Mouse (Mus musculus): ENCODE measurements around the gene Sall1.

Sall1 gene

DNA sequence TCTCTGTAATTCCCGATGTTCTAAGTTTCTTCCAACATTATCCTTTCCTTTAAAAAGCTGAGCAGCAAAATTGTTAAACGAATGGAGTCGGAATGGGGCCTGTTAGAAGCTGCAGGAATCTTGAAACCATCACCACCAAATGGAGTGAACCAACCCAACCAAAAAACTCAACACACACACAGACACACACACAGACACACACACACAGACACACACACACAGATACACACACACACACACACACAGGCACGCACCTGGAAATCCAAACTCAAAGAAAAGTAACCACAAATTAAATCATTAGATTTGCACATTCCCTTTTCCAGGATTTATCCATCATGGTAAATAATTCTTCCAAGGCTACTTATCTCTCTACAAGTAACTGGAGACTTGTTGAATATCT lies 5.0 kb downstream of the Sall1 start:
- DNase-seq (ENCODE audit: low read depth, low spot score): no peak

DNA sequence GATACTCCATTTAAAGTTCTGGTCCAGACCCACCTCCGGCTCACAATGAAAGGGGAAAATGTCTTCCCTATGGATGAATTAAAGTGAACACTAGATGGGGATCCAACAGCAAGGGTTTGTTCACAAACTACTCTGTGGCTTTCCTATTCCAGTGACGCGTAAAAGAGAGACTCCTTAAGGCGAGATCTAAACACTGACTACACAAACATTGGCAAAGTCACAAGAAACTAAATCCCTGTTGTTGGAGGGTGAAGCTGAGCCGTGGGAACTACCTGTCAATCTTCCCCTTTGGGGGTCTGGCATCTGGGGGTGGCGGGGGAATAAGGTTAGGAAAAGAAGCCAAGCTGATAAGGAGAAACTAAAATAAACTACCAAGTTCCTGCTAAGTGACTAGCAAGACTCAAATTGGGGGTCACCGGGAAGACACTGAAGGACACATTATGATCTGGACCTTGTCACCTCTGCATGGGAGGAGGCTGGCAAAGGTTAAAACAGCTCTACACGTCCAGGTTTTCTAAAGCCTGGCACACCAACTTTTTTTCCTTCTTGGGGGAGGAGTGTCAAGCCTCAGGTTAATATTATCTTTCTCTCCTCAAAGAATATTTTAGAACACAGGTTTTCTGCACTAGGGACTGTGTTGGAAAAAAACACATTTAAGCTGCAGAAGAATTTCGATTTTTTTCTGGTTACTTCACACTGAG lies 6.3 kb downstream of the Sall1 start:
- DNase-seq (ENCODE audit: low read depth, low spot score): no peak

DNA sequence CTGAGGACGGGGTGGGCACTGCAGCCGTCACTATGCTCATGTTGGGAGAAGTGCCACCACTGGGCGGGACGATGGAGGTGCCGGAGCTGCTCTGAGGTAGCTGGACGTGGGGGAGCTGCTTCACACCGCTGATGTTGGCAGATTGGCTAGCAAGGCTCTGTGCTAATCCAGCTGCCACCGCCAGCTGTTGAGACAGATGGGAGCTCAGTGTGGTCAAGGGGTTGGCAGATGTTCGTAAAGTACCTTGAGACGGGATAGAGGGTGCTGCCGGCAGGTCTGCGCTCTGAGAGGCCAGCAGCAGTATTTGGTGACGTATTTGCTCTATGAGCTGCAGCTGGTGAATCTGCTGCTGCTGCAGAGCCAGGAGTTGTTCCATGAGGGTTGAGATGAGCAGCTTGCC lies 11.6 kb downstream of the Sall1 start:
- no peak for DNase-seq (ENCODE audit: low read depth, low spot score)

DNA sequence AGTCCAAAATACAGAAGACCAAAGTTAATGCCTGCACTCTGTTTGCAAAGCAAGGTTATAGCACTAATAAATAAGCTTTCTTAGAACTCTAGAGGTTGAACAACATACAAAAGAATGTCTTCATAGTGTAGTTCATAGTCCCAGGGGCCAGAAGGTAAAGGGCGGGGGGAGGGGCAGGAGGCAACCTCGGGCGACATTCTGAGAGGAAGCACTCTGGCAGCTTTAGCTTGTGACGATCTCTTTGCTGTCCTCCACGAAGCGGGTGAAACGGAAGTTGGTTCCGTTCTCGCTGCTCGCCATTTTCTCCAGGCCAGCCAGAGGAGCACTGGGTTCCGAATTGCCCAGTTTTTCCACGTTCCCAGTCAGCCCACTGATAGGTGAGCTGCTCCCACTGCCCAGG lies 15.8 kb downstream of the Sall1 start:
- no peak for DNase-seq (ENCODE audit: low read depth, low spot score)

DNA sequence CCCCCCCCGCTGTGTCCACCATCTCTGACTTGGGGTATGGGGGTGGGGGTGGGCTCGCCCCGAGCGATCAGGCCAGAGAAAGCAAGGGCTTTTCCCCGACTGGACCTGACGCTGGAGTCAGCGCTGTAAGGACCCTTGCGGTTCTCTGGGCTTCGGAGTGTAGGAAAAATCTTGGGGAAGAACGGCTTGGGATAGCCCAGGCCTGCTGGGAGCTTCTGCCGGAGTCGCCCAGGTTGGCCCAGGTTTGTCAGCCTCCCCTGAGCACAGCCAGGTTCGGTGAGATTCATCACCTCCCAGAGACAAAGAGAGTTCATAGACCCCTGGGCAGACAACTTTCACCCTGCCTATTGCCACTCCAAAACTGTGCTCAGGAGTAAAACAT lies 17.8 kb downstream of the Sall1 start:
- no peak for DNase-seq (ENCODE audit: low read depth, low spot score)

DNA sequence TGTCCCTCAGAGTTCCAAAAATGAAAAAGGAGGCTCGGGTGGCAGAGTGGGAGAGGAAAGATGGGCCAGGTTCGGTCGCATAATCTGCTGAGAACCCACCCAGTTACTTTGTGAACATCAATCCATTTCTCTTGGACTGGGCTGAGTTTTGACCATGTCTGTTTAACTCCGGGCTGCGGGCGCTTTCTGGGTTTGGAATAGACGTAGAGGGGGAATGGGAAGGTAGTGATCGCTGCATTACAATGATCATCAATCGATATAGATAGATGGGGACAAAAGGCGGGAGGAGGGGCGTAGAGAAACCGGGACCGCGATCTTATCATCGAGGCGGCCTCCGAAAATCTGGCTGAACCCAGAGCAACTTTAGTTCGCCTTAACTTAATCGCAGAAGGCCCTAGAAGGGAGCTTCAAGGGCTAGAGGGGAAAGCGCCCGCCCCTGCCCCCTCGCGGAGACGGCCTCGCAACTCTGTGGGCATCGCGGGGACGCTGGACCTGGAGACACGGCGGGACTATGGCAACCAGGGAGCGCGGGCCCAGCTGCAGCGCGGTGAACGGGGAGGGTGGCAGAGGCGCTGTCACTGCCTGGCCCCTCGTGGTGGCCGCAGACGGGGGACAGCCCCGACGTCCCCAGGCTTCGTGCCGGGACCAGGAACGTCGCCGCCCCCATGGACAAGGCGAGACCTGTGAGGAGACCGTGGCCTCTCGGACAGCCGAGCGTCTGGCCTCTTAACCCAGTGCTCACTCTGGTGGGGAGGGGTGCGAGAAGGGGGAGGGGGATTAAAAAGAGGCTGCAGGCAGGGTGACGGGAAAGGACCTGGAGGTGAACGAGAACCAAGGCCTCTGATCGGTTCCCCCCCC lies 18.5 kb downstream of the Sall1 start:
- DNase-seq (ENCODE audit: low read depth, low spot score): no peak

DNA sequence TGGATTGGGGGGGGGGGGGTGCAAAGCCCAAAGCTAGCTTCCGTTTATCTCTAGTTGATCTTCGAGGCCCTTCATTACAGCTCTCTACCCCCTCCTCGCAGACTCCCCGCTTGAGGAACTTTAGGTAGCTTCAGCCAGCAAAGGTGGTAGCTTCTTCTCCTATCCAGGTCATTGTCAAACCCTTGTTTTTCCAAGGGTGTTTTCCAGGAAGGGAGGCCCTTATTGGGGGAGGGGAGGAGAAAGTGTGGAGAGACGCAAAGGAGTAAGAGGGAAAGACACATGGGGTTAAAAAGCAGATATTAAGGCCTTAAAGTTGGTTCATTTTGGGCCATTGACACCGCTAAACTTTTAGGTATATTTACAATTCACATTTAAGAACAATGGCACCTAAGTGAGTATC lies 19.2 kb downstream of the Sall1 start:
- DNase-seq (ENCODE audit: low read depth, low spot score): no peak

DNA sequence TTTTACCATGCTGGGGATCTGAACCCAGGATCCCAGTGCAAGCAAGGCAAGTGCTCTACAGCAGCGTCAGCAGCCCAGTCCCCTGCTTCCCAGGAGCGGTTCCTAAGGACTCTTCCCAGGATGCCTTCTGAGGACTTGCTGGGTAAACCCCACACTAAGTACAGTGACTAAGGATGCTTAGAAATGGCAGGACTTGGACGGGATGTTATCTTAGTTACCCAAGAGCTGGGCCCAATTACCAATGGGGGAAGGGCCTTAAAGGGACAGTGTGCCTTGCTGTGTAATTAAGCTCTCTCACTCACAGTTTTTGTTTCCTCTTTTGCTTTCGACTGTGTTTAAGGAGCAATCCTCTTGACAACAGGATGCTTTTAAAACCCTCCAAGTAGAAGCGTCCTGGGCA lies 22.8 kb downstream of the Sall1 start:
- no peak for DNase-seq (ENCODE audit: low read depth, low spot score)

DNA sequence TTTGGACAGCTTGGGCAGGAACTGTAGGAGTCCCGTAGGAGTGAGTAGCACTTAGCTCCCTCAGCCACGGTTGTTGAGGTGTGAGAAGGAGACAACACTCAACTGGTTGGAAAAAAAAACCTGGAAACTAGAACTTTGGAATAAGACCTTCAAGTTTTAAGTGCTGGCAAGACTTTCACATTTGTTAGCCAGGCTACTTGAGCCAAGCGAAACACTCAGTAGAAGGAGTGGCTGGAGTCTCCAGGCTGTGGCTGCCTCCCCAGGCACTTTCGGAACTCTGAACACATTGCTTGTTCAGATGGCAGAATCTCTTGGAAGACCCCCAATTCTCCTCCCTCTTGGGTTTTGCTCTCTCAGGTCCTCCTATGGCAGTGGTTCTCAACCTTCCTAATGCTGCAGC lies 26.1 kb downstream of the Sall1 start:
- DNase-seq (ENCODE audit: low read depth, low spot score): no peak

DNA sequence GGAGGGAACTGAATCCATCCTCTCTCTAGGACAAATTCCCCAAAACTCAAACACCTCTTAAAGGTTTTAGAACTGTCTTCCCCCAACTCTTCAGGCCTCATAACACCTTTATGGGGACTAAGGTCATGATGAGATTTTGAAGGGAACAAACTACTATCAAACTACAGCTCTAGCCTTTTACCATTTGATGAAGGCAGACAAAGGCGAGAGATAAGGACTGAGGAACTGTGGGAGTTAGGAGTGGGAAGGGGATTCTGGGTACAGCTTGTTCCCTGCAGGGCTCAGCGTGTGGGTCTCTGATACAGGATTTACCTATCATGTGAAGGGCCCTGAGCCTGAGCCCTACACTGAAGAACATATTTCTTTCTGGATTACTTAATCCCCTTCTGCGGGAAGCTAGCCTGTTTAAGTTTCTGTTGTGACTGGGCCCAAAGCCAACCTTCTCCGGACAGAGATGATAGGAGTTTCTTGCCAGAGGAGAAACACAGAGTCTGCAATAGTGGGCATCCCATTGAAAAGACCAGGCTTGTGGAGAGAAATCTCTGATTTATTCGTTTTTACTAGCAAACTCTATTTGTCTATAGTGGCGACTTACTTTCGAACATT lies 27.4 kb downstream of the Sall1 start:
- DNase-seq (ENCODE audit: low read depth, low spot score): no peak

DNA sequence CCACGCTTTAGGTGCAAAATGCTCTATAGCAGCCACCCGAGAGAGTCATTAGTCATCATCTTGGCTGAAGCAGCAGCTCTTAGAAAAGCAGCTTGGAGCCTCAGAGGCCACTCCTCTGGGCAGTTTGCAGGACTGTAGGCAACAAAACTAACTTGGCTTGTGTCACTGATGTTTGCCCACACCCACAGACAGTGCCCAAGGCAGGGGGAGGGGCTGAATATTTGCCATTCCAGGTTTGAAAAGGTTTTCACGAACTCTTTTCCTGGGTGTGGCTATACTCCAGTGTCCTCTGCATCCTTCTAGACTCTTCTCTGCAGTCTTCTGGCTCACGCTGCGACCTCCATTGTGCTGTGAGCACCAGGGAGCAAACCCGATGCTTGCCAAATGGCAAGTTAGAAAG lies 28.4 kb downstream of the Sall1 start:
- DNase-seq (ENCODE audit: low read depth, low spot score): peak; percentile 4

DNA sequence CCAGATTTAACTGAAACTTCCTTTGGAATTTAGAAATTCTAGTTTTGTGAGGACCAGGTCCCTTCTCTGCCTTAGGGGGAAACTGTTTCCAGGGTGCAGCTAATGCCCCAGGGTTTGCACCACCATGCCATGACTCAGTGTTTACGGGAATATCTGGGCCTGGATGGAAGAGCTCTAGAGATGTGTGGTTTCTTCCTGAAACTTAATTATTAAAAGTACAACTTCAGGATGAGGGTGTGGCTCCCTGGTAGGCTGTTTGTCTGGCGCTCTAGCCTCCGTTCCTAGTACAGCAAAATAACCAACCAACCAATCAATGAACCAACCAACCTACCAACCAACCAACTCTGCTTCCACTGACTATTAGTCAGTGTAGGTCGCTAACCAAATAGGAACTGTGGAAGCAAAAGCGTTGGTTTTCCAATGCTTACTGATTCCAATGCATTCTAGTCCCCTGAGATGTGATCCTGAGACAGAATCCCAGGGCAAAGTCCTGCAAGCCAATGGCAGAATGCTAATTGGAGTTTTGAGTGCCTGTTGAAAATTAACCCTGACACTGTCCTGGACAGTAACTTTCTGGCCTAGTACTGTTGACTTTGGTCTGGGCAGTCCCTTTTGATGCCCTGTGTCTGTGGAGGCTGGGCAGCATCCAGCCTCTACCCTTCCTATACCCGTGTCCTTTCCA lies 31.0 kb downstream of the Sall1 start:
- DNase-seq (ENCODE audit: low read depth, low spot score): no peak

DNA sequence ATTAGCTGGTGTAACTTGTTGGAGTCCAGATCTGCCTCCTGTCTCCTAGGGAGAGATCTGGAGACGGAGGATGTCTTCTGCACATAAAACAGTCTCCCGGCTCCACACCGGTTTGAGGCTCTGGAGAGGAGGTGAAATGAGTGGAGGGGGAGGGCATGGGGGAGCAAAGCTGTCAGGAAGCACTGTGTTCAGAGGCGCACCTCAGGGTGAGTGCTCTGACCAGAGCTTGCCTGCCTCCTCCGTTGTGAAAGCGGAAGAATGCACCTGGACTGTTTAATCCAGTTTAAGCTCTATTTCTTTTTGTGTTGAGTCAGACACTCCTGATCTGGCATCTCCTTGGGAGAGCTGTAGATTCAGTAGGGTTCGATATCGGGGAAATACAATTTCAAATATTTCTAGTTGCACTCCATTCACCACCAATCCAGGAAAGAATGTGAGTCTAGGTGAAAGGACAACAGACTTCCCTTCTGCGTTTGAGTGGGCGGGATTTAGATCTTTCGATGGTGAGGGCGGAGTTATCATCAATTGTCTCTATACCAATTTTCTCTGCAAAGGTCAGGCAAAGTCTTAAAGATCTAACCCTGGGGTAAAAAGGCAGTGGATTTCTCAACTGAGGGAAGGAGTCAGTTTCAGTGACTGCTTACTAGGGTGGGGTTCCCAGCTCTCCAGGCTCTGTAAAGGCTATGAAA lies 31.8 kb downstream of the Sall1 start:
- DNase-seq (ENCODE audit: low read depth, low spot score): no peak

DNA sequence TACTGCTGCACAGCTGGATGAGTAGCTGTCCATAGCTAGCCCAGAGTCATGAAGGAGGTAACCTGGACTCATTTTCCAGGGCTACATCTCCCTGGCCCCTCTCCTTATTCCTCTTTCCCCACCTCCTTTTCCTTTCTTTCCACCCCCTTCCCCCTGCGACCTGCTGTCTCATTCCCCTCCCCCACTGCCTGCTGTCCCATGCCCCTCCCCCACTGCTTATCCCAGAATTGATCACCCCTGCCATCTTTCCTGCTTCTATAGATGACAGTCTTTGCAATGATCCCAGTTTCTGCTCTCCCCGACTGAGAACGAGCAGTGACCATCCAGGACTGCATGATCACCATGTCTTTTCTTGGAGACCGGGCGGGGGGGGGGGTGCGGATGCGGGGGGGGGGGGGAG lies 35.2 kb downstream of the Sall1 start:
- no peak for DNase-seq (ENCODE audit: low read depth, low spot score)

DNA sequence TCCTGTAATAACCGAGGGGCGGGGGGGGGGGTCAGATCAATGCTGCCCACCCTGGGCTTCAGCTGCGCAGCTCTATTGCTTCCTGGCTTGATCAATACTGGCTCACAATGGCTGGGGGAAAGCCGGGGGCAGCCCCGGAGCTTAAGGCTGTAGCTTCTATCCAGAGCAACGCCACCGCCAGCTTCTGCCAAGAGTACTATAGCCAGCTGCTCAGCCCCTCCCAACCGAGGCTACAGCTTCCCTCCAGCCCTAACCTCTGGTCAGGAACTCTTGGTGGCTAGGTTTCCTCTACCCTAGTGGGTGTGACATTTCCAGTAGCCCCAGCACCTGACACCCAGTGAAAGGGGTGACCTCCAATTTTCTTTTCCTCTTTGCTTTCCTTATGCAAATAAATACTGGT lies 36.8 kb downstream of the Sall1 start:
- no peak for DNase-seq (ENCODE audit: low read depth, low spot score)

DNA sequence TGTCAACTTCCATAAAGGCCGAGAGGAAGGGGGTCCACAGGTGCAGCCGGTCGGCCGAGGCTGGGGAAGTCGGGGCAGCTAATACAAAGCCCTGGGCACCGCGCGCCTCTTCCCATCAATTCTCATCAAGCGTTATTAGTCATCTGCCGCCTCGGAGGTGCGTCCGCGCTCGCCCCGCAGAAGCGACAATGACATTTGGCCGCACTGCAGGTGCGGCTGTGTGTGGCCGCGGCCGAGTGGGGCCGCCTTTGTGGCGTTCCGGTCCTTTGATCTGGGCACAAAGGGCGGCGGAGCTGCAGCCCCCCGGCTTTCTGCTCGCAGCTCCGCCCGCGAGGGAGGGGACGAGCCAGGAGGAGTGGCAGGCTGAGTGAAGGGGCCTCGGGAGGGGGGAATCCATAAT lies 37.5 kb downstream of the Sall1 start:
- no peak for DNase-seq (ENCODE audit: low read depth, low spot score)

DNA sequence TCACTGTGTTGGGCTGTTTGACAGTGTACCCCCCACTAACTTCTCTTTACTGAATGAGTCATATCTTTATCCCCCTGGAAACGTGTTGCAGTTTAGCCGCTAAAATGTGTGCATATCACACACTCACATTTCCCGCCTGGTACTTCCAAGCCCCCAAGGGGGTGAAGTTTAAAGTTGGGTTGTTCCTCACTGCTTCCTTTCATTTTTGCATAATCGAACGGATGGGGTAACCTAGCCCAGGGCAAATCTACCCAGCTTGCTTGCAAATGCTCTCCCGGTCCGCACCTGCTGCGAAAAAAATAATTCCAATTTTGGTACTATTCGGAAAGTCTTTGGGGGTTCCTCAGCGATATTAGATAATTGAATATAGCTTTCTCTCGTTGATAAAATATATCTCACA lies 38.2 kb downstream of the Sall1 start:
- DNase-seq (ENCODE audit: low read depth, low spot score): no peak

DNA sequence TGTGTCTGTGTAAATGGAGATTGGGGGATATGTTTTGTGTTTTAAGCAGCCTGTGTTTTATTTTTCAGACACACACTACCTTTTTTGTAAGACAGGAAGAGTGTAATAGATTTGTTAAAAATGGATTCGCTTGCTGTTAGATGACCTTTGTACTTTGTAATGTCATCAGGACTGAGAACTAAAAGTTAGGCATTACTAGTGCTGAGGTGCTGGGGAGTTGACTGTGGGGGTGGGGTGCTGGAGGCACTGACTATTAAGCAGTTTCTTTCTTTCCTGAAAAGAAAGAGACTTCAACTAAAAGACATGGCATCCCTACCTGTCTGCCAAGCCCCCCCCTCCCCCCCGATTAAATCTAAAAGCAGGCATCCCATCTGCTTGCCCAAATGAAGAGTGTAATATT lies 39.9 kb downstream of the Sall1 start:
- DNase-seq (ENCODE audit: low read depth, low spot score): no peak

DNA sequence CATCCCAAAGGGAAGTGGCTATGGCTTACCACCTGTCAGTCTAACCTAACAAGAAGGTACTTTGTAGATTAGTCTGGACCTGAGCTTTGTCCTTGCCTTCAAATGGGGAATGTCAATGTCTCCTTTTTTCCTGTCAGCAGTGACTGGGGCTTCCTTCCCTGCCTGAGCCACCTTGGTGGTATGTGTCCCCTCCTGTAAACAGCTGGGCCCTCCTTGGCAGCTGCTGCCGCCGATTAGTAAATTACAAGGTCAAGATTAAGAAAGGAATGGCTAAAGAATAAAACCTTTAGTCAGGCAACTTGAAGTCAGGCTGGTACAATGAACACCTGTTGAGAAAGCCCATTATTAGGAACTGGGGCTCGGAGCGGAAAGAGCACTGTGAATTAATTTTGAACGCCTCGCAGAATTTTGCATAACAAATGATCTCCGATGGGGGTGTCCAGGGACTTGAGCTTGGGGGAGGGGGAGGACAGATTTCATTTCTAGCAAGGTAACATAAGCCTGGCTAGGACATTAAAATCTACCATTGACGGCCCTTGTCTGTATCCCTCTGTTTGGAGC lies 40.5 kb downstream of the Sall1 start:
- DNase-seq (ENCODE audit: low read depth, low spot score): no peak

DNA sequence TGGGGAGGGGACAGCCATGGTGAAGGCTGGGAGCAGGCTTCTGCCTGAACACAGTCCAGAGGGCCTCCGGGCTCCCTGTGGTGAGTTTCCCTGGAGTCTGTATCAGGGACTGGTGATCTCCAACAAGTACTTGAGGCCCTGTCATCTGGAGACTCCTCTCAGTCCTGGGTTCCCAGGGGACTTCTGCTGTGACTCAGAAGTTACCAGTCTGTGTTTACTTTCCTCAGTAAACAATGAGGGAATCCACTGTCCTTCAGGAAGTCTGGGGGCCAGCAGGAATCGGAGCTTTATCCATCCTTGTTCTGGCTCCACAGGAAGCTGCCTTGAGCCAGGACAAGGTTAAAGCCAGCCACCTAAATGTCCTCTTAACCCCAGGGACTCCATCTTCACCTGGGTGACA lies 41.8 kb downstream of the Sall1 start:
- DNase-seq (ENCODE audit: low read depth, low spot score): no peak

DNA sequence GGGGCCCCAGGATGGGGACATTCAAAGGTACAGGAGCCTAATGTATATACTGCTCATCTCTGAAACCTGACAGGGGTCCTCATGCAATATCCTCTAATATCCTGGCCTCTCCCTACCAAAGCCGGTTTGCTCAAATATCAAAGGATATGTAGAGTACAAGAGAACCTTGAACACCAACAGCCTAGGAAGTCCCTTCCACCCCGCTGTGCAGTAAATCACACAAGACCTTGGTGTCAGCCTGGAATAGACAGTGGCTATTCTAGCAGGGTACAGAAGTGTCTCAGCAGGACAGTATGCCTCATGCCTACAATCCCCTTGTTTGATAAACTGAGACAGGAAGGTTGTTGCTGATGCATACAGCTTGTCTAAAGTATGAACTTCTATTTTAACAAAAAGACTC lies 46.7 kb downstream of the Sall1 start:
- DNase-seq (ENCODE audit: low read depth, low spot score): no peak

All from 3T3-L1 (cell line).